Mouse (Mus musculus) forebrain, embryonic 12.5 days (tissue): ENCODE measurements at regions not wholly inside any gene's neighbourhood (a gene's known extent, or its start where the extent isn't known, plus 50 kb on each side); places are given as distances from the start of the nearest gene placed in this dataset.

Experiments
- ATAC-seq: fragments of 200-750 bp; cut with Nextera tagmentation; 2 replicates; pipeline ENCODE4 v1.8.0; 2017; ENCODE audit warnings: moderate TSS enrichment; ENCODE audit not compliant: low FRiP score
- H3K27ac ChIP-seq: fragments of 300-500 bp; sonication (generic); 2 replicates; pipeline ENCODE4 v1.5.1; 2016; ENCODE audit warnings: mild to moderate bottlenecking
- H3K27me3 ChIP-seq: fragments of 300-500 bp; sonication (generic); 2 replicates; pipeline ENCODE4 v1.6.1; 2016; ENCODE audit warnings: mild to moderate bottlenecking
- H3K36me3 ChIP-seq: fragments of 300-500 bp; sonication (generic); replicated peaks from 2 replicates; pipeline ENCODE4 v1.6.1; 2016; ENCODE audit warnings: mild to moderate bottlenecking
- H3K4me1 ChIP-seq: fragments of 300-500 bp; sonication (generic); 2 replicates; pipeline ENCODE4 v1.6.1; 2016
- H3K4me2 ChIP-seq: fragments of 300-500 bp; sonication (generic); 2 replicates; pipeline ENCODE4 v1.6.1; 2016; ENCODE audit warnings: mild to moderate bottlenecking, moderate library complexity
- H3K4me3 ChIP-seq: fragments of 300-500 bp; sonication (generic); replicated peaks from 2 replicates; pipeline ENCODE4 v1.5.1; 2016; ENCODE audit warnings: mild to moderate bottlenecking
- H3K9ac ChIP-seq: fragments of 300-500 bp; sonication (generic); 2 replicates; pipeline ENCODE4 v1.6.1; 2016; ENCODE audit warnings: mild to moderate bottlenecking
- H3K9me3 ChIP-seq: fragments of 300-500 bp; sonication (generic); 2 replicates; pipeline ENCODE4 v1.6.1; 2016
- WGBS: fragments of 180-500 bp; shearing (Covaris S2); methylation state at CpG from one replicate; pipeline ENCODE4 v1.1.7; 2016; 5-methylcytosine and 5-hydroxymethylcytosine counted together

- Histone ChIP-seq H3K9me3 (no peaks in the 10 kb centered on the region), H3K36me3 (no peaks in the 10 kb centered on the region), H3K9ac (no peak overlapping the region), H3K27me3 (no peaks in the 10 kb centered on the region), H3K4me1 (no peaks in the 10 kb centered on the region), H3K27ac (no peak overlapping the region), H3K4me2 (no peak overlapping the region), H3K4me3 (no peak overlapping the region)
- ATAC-seq: no peak
- WGBS: 88% methylated on average over 9 of the region's 9 CpGs
Measured at GRCm38 (mm10) chr1:35331602-35332339, 482.0 kb downstream of the Plekhb2 start.

- no peaks in the 10 kb centered on the region for H3K27me3 ChIP-seq
- H3K9me3 ChIP-seq: no peaks in the 10 kb centered on the region
- H3K4me3 ChIP-seq: no peak overlapping the region
- ATAC-seq: no peak
- H3K9ac ChIP-seq: no peak overlapping the region
- WGBS: 92% methylated on average over 2 of the region's 2 CpGs
- no peaks in the 10 kb centered on the region for H3K36me3 ChIP-seq
- no peak overlapping the region for H3K27ac ChIP-seq
- no peak overlapping the region for H3K4me2 ChIP-seq
- H3K4me1 ChIP-seq: no peaks in the 10 kb centered on the region
Measured at GRCm38 (mm10) chr1:35332340-35332684, 482.5 kb downstream of the Plekhb2 start.

- no peak for ATAC-seq
- no peak overlapping the region for H3K27ac ChIP-seq
- no peaks in the 10 kb centered on the region for H3K27me3 ChIP-seq
- H3K36me3 ChIP-seq: no peaks in the 10 kb centered on the region
- H3K4me2 ChIP-seq: no peak overlapping the region
- H3K9me3 ChIP-seq: no peaks in the 10 kb centered on the region
- H3K4me3 ChIP-seq: no peak overlapping the region
- 88% methylated on average over 3 of the region's 3 CpGs for WGBS
- no peak overlapping the region for H3K9ac ChIP-seq
- H3K4me1 ChIP-seq: no peaks in the 10 kb centered on the region
Measured at GRCm38 (mm10) chr1:35337647-35338046, 487.9 kb downstream of the Plekhb2 start.

GRCm38 (mm10) chr1:35338184-35338583, 488.4 kb downstream of the Plekhb2 start:
- Histone ChIP-seq H3K27me3 (no peaks in the 10 kb centered on the region), H3K9me3 (no peaks in the 10 kb centered on the region), H3K4me3 (no peak overlapping the region), H3K4me1 (no peaks in the 10 kb centered on the region), H3K9ac (no peak overlapping the region), H3K4me2 (no peak overlapping the region), H3K36me3 (no peaks in the 10 kb centered on the region), H3K27ac (no peak overlapping the region)
- 89% methylated on average over 3 of the region's 3 CpGs for WGBS
- ATAC-seq: no peak

- ATAC-seq: no peak
- WGBS: 67% methylated on average over 1 of the region's 1 CpGs
- no peaks in the 10 kb centered on the region for H3K9me3 ChIP-seq
- no peaks in the 10 kb centered on the region for H3K27me3 ChIP-seq
- H3K36me3 ChIP-seq: no peaks in the 10 kb centered on the region
- no peak overlapping the region for H3K4me2 ChIP-seq
- no peak overlapping the region for H3K4me3 ChIP-seq
- H3K9ac ChIP-seq: no peak overlapping the region
- no peak overlapping the region for H3K27ac ChIP-seq
- H3K4me1 ChIP-seq: no peaks in the 10 kb centered on the region
Measured at GRCm38 (mm10) chr1:35344539-35344938, 494.8 kb downstream of the Plekhb2 start.

- Histone ChIP-seq H3K4me3 (no peak overlapping the region), H3K36me3 (no peaks in the 10 kb centered on the region), H3K9me3 (no peaks in the 10 kb centered on the region), H3K27ac (no peak overlapping the region), H3K27me3 (no peaks in the 10 kb centered on the region), H3K9ac (no peak overlapping the region), H3K4me1 (no peaks in the 10 kb centered on the region), H3K4me2 (no peak overlapping the region)
- WGBS: 74% methylated on average over 4 of the region's 4 CpGs
- no peak for ATAC-seq
Measured at GRCm38 (mm10) chr1:35348294-35348693, 498.5 kb downstream of the Plekhb2 start.

GRCm38 (mm10) chr1:35358981-35359380, 509.2 kb downstream of the Plekhb2 start:
- no peaks in the 10 kb centered on the region for H3K36me3 ChIP-seq
- 14% methylated on average over 5 of the region's 5 CpGs for WGBS

GRCm38 (mm10) chr1:35361465-35361864, 511.7 kb downstream of the Plekhb2 start:
- ATAC-seq: no peak
- no peaks in the 10 kb centered on the region for H3K36me3 ChIP-seq
- H3K4me3 ChIP-seq: no peak overlapping the region
- H3K27ac ChIP-seq: no peak overlapping the region
- WGBS: 88% methylated on average over 3 of the region's 3 CpGs
- no peak overlapping the region for H3K9ac ChIP-seq
- H3K4me2 ChIP-seq: no peak overlapping the region
- peaks cover 4% of the 10 kb centered on the region; the same call in 1 of the 2 replicates for H3K4me1 ChIP-seq
- no peaks in the 10 kb centered on the region for H3K9me3 ChIP-seq
- no peaks in the 10 kb centered on the region for H3K27me3 ChIP-seq

More at GRCm38 (mm10) chr1:35358981-35359380, 509.2 kb downstream of the Plekhb2 start:
- ATAC-seq: no peak
- H3K4me2 ChIP-seq: no peak overlapping the region
- H3K9ac ChIP-seq: no peak overlapping the region
- no peaks in the 10 kb centered on the region for H3K9me3 ChIP-seq
- no peak overlapping the region for H3K4me3 ChIP-seq
- no peak overlapping the region for H3K27ac ChIP-seq
- H3K27me3 ChIP-seq: no peaks in the 10 kb centered on the region
- peaks cover 4% of the 10 kb centered on the region; the same call in 1 of the 2 replicates for H3K4me1 ChIP-seq

GRCm38 (mm10) chr1:35362836-35363235, 513.1 kb downstream of the Plekhb2 start:
- ATAC-seq: no peak
- Histone ChIP-seq H3K4me2 (no peak overlapping the region), H3K9ac (no peak overlapping the region), H3K9me3 (no peaks in the 10 kb centered on the region), H3K4me3 (no peak overlapping the region), H3K4me1 (peaks cover 4% of the 10 kb centered on the region; the same call in 1 of the 2 replicates), H3K36me3 (no peaks in the 10 kb centered on the region), H3K27ac (no peak overlapping the region), H3K27me3 (no peaks in the 10 kb centered on the region)
- 63% methylated on average over 3 of the region's 3 CpGs for WGBS

GRCm38 (mm10) chr1:35366559-35366958, 516.8 kb downstream of the Plekhb2 start:
- Histone ChIP-seq H3K4me2 (no peak overlapping the region), H3K9me3 (no peaks in the 10 kb centered on the region), H3K36me3 (no peaks in the 10 kb centered on the region), H3K4me3 (no peak overlapping the region), H3K27ac (no peak overlapping the region), H3K27me3 (no peaks in the 10 kb centered on the region), H3K9ac (no peak overlapping the region), H3K4me1 (no peaks in the 10 kb centered on the region)
- 84% methylated on average over 2 of the region's 2 CpGs for WGBS
- ATAC-seq: no peak

- Histone ChIP-seq H3K9me3 (no peaks in the 10 kb centered on the region), H3K36me3 (no peaks in the 10 kb centered on the region), H3K4me3 (no peak overlapping the region), H3K9ac (no peak overlapping the region), H3K27ac (no peak overlapping the region), H3K4me1 (no peaks in the 10 kb centered on the region), H3K4me2 (no peak overlapping the region), H3K27me3 (no peaks in the 10 kb centered on the region)
- ATAC-seq: no peak
- WGBS: 80% methylated on average over 4 of the region's 4 CpGs
Measured at GRCm38 (mm10) chr1:35372751-35373150, 523.0 kb downstream of the Plekhb2 start.

GRCm38 (mm10) chr1:35380633-35381385, 531.0 kb downstream of the Plekhb2 start:
- H3K27ac ChIP-seq: no peak overlapping the region
- no peaks in the 10 kb centered on the region for H3K9me3 ChIP-seq
- no peaks in the 10 kb centered on the region for H3K36me3 ChIP-seq
- ATAC-seq: no peak
- no peak overlapping the region for H3K4me3 ChIP-seq
- H3K4me2 ChIP-seq: no peak overlapping the region
- 86% methylated on average over 11 of the region's 11 CpGs for WGBS
- H3K27me3 ChIP-seq: no peaks in the 10 kb centered on the region
- no peak overlapping the region for H3K9ac ChIP-seq
- no peaks in the 10 kb centered on the region for H3K4me1 ChIP-seq

- WGBS: 51% methylated on average over 9 of the region's 9 CpGs
- Histone ChIP-seq H3K27me3 (no peaks in the 10 kb centered on the region), H3K36me3 (no peaks in the 10 kb centered on the region), H3K9me3 (no peaks in the 10 kb centered on the region), H3K4me2 (no peak overlapping the region), H3K4me3 (no peak overlapping the region), H3K9ac (no peak overlapping the region), H3K4me1 (no peaks in the 10 kb centered on the region), H3K27ac (no peak overlapping the region)
- ATAC-seq: no peak
Measured at GRCm38 (mm10) chr1:35385430-35385829, 535.7 kb downstream of the Plekhb2 start.
